Comparison of ENCODE assay signal across 30 mouse cellular contexts in genomic region chr6:128291284-128291683, GRCm38 (mm10). TPM values are rescaled to one million over a fixed set of nuclear protein-coding genes. Genes with fewer than 3 reads are reported as not detected.
DNase-seq lines count a peak whose midpoint lies in the region; ATAC-seq lines count a peak whose summit lies in the region.
"Had no signal": no experiment of that assay in that cellular context is flagged by ENCODE, and none has a peak within 500 bp of the region (broad histone marks: within the 10 kb centered on the region; RNA-seq: fewer than 3 reads in every experiment).

No protein-coding gene starts in this region.

- peak; percentile 34 to 37 for DNase-seq in cerebellum, adult 18-20 months
- no peak for DNase-seq in cerebellum, adult 11 months
- no peak for DNase-seq in lung, postnatal 25 days (ENCODE audit: low spot score)
- DNase-seq in adipocyte (ENCODE audit: low spot score) = peak; percentile 70
- DNase-seq in fat pad, adult 2 months (ENCODE audit: extremely low read depth, low read depth, low spot score) = peak; percentile 59
- DNase-seq in forebrain, embryonic 10.5 days (ENCODE audit: extremely low spot score, low spot score) = no peak
- DNase-seq: adrenal gland, adult 2 months; adrenal gland, postnatal 14 days; B cell, adult 2 months; cerebellum, adult 9-10 months; forebrain, postnatal 0 days; gastrocnemius, adult 2 months; gastrocnemius, postnatal 25 days; heart, adult 18-20 months; heart, postnatal 10 days; heart, postnatal 36 days; kidney, adult 11 months had no signal

- H3K27ac ChIP-seq in lung, embryonic 16.5 days (ENCODE audit: low read length) = 0 out of 2 replicates have a peak overlapping the region, but pooled peaks have one; percentile 8
- no peak overlapping the region for H3K27ac ChIP-seq in forebrain, embryonic 10.5 days
- H3K27ac ChIP-seq: embryonic facial prominence, embryonic 12.5 days; embryonic facial prominence, embryonic 15.5 days; forebrain, embryonic 13.5 days; gastrocnemius, adult 2 months; heart, embryonic 15.5 days; hindbrain, embryonic 10.5 days; hindbrain, embryonic 13.5 days; intestine, embryonic 15.5 days had no signal

- no peaks in the 10 kb centered on the region for H3K9me3 ChIP-seq in lung, embryonic 16.5 days (ENCODE audit: control insufficient read depth, low read length)
- no peaks in the 10 kb centered on the region for H3K9me3 ChIP-seq in forebrain, embryonic 10.5 days
- H3K9me3 ChIP-seq: embryonic facial prominence, embryonic 12.5 days; embryonic facial prominence, embryonic 15.5 days; forebrain, embryonic 13.5 days; heart, embryonic 12.5 days; heart, embryonic 15.5 days; hindbrain, embryonic 10.5 days; hindbrain, embryonic 13.5 days; intestine, embryonic 15.5 days had no signal

- WGBS in lung, embryonic 16.5 days = 61% methylated on average over 5 of the region's 5 CpGs
- 84% methylated on average over 5 of the region's 5 CpGs for WGBS in forebrain, embryonic 10.5 days

- H3K27me3 ChIP-seq in lung, embryonic 16.5 days (ENCODE audit: control insufficient read depth, insufficient read depth, low read depth, low read length) = no peaks in the 10 kb centered on the region
- H3K27me3 ChIP-seq in forebrain, embryonic 10.5 days (ENCODE audit: poor library complexity, severe bottlenecking) = peaks cover 16% of the 10 kb centered on the region
- H3K27me3 ChIP-seq: CH12.LX; embryonic facial prominence, embryonic 12.5 days; embryonic facial prominence, embryonic 15.5 days; heart, embryonic 12.5 days; heart, embryonic 15.5 days; intestine, embryonic 15.5 days had no signal

- H3K36me3 ChIP-seq in lung, embryonic 16.5 days (ENCODE audit: control insufficient read depth, insufficient read depth, low read length) = no peaks in the 10 kb centered on the region
- H3K36me3 ChIP-seq in forebrain, embryonic 10.5 days (replicated peaks) = no peaks in the 10 kb centered on the region
- H3K36me3 ChIP-seq: embryonic facial prominence, embryonic 12.5 days; embryonic facial prominence, embryonic 15.5 days; G1E; heart, embryonic 12.5 days; heart, embryonic 15.5 days; hindbrain, embryonic 10.5 days; hindbrain, embryonic 13.5 days; intestine, embryonic 15.5 days had no signal

- no peak overlapping the region for H3K4me2 ChIP-seq in lung, embryonic 16.5 days (ENCODE audit: low read depth, low read length)
- H3K4me2 ChIP-seq: embryonic facial prominence, embryonic 12.5 days; embryonic facial prominence, embryonic 15.5 days; forebrain, embryonic 13.5 days; heart, embryonic 12.5 days; heart, embryonic 15.5 days; hindbrain, embryonic 13.5 days; intestine, embryonic 15.5 days had no signal

- H3K9ac ChIP-seq in lung, embryonic 16.5 days (ENCODE audit: low read length) = no peak overlapping the region
- H3K9ac ChIP-seq: embryonic facial prominence, embryonic 12.5 days; embryonic facial prominence, embryonic 15.5 days; forebrain, embryonic 13.5 days; forebrain, postnatal 0 days; heart, embryonic 12.5 days; heart, embryonic 15.5 days; hindbrain, embryonic 13.5 days; intestine, embryonic 15.5 days had no signal

- H3K4me3 ChIP-seq in lung, embryonic 16.5 days (ENCODE audit: low read length) = no peak overlapping the region
- H3K4me3 ChIP-seq in forebrain, embryonic 10.5 days = no peak overlapping the region
- H3K4me3 ChIP-seq: embryonic facial prominence, embryonic 12.5 days; embryonic facial prominence, embryonic 15.5 days; forebrain, embryonic 13.5 days; gastrocnemius, adult 2 months; heart, embryonic 12.5 days; heart, embryonic 15.5 days; hindbrain, embryonic 10.5 days; hindbrain, embryonic 13.5 days; intestine, embryonic 15.5 days had no signal

- no peak for ATAC-seq in lung, embryonic 16.5 days (ENCODE audit: low read depth)
- ATAC-seq: activated CD4-positive, CD25-positive, alpha-beta regulatory T cell, adult 4 months; forebrain, embryonic 13.5 days; forebrain, postnatal 0 days; hindbrain, embryonic 16.5 days; intestine, embryonic 15.5 days had no signal

- peaks cover 11% of the 10 kb centered on the region for H3K4me1 ChIP-seq in lung, embryonic 16.5 days (replicated peaks; ENCODE audit: control insufficient read depth, insufficient read depth, low read length)
- peaks cover 9% of the 10 kb centered on the region for H3K4me1 ChIP-seq in forebrain, embryonic 10.5 days

RNA-seq across cellular contexts. Expression of gene Tead4, which starts 9.3 kb away (rescaled TPM):
- 5.5 and 5.9 TPM in 2 replicates for polyA plus RNA-seq in lung, embryonic 16.5 days (2015; fragmentation: Nextera tagmentation; extraction: Ambion mirVana)
- 1.4 and 2.1 TPM in 2 replicates for polyA plus RNA-seq in forebrain, embryonic 10.5 days (2016; fragmentation: Nextera tagmentation; extraction: Ambion mirVana)
- polyA plus RNA-seq: activated CD4-positive, CD25-positive, alpha-beta regulatory T cell, adult 4 months; G1E had no signal

Comparison
In these comparisons a context has a peak if more than half of its experiments do, and no peak if none do; other contexts are left out.
1. DNase-seq: peak in cerebellum, adult 18-20 months (2 of 2), adipocyte (single experiment) and fat pad, adult 2 months (single experiment); none in cerebellum, adult 11 months (single experiment), lung, postnatal 25 days (single experiment) and forebrain, embryonic 10.5 days (single experiment).